Mouse (Mus musculus) embryonic facial prominence, embryonic 15.5 days (tissue): Measurements from ENCODE around the gene Mlh3. TPM values are rescaled to one million over a fixed set of nuclear protein-coding genes. Genes with fewer than 3 reads are reported as not detected.

Experiments used
- ATAC-seq: fragments of 200-750 bp; cut with Nextera tagmentation; 2 replicates; pipeline ENCODE4 v1.8.0; 2017; ENCODE audit warnings: low read depth, moderate TSS enrichment; ENCODE audit not compliant: insufficient number of reproducible peaks, low FRiP score, low TSS enrichment
- H3K27ac ChIP-seq: fragments of 300-500 bp; sonication (generic); replicated peaks from 2 replicates; pipeline ENCODE4 v1.5.1; 2015; ENCODE audit warnings: mild to moderate bottlenecking, inconsistent platforms
- H3K27me3 ChIP-seq: fragments of 300-500 bp; sonication (generic); 2 replicates; pipeline ENCODE4 v1.6.1; 2015; ENCODE audit warnings: inconsistent platforms
- H3K36me3 ChIP-seq: fragments of 300-500 bp; sonication (generic); 2 replicates; pipeline ENCODE4 v1.6.1; 2015; ENCODE audit warnings: mild to moderate bottlenecking, inconsistent platforms
- H3K4me1 ChIP-seq: fragments of 300-500 bp; sonication (generic); 2 replicates; pipeline ENCODE4 v1.6.1; 2015; ENCODE audit warnings: inconsistent platforms
- H3K4me2 ChIP-seq: fragments of 300-500 bp; sonication (generic); replicated peaks from 2 replicates; pipeline ENCODE4 v1.6.1; 2015; ENCODE audit warnings: mild to moderate bottlenecking, inconsistent platforms
- H3K4me3 ChIP-seq: fragments of 300-500 bp; sonication (generic); replicated peaks from 2 replicates; pipeline ENCODE4 v1.5.1; 2015; ENCODE audit warnings: mild to moderate bottlenecking, inconsistent platforms
- H3K9ac ChIP-seq: fragments of 300-500 bp; sonication (generic); 2 replicates; pipeline ENCODE4 v1.6.1; 2015; ENCODE audit warnings: inconsistent platforms
- H3K9me3 ChIP-seq: fragments of 300-500 bp; sonication (generic); replicated peaks from 2 replicates; pipeline ENCODE4 v1.6.1; 2016; ENCODE audit warnings: inconsistent platforms
- WGBS: fragments of 180-500 bp; shearing (Covaris S2); methylation state at CpG from one replicate; pipeline ENCODE4 v1.1.7; 2015; 5-methylcytosine and 5-hydroxymethylcytosine counted together
- polyA plus RNA-seq: library from polyadenylated mRNA; unstranded; fragments of >200 nt; fragmentation: Nextera tagmentation; extraction: Ambion mirVana; gene quantifications from 2 replicates; pipeline ENCODE4 v1.2.1, GENCODE M21; 2015

Mlh3 gene
- polyA plus RNA-seq, result 7.5 and 8.4 TPM in 2 replicates

DNA sequence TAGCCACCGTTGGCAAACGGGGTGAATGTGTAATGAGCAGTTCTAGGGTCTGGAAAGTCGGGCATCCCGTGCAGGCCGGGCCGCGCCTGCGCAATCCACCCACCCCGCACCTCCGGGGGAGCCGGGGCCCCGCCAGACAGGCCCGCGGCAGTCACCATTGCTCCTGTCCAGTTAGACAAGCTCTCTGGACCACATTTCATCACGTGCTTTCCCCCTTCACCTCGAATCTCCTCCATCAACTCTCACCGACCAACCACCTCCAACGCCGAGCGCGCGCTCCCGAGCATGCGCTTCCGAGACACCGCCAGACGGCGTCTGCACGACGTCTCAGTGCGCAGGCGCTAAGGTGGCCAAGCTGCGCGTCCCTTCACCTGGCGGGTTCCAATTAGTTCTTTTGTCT lies at the start of gene Mlh3:
Gene Mlh3 (minus strand): TSS at position 281 of the 400 bp plus-strand sequence.
- no peaks in the 10 kb centered on the region for H3K9me3 ChIP-seq
- peaks cover 33% of the 10 kb centered on the region for H3K4me1 ChIP-seq
- no peaks in the 10 kb centered on the region for H3K27me3 ChIP-seq
- peak within 1 kb of the TSS; percentile 54 for H3K4me2 ChIP-seq
- peak within 1 kb of the TSS; percentile 87 for H3K27ac ChIP-seq
- H3K4me3 ChIP-seq, result peak within 1 kb of the TSS; percentile 62
- H3K36me3 ChIP-seq, result 0 out of 2 replicates have a peak, but pooled peaks cover 4% of the 10 kb centered on the region
- peak; percentile 76; the same call in 1 of the 2 replicates for ATAC-seq
- H3K9ac ChIP-seq, result peak within 1 kb of the TSS; percentile 28
- 2% methylated on average over 35 of the region's 35 CpGs for WGBS

DNA sequence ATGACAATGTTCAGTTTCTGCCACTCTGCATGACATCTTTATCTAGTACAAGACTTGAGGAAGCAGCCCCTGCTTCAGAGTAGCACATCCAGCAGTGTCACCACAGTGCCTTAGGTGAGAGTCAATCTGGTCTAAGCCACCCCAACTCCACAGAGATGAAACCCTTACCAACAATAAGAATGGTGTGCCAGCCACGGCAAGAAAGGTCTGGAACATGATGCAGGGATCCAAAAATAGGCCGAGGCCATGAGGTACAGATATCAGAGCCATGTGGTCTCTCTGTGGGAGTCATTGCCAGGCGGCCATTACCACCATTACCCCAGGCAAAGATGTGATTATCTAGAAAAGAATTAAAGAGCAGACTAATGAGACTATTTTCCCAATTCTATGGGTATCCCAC lies 38.3 kb upstream of the Mlh3 start:
- Histone ChIP-seq H3K36me3 (peaks cover 92% of the 10 kb centered on the region), H3K4me3 (no peak overlapping the region), H3K27me3 (no peaks in the 10 kb centered on the region), H3K4me2 (no peak overlapping the region), H3K9me3 (no peaks in the 10 kb centered on the region), H3K27ac (no peak overlapping the region), H3K4me1 (peaks cover 6% of the 10 kb centered on the region), H3K9ac (no peak overlapping the region)
- ATAC-seq, result no peak
- 79% methylated on average over 3 of the region's 3 CpGs for WGBS

DNA sequence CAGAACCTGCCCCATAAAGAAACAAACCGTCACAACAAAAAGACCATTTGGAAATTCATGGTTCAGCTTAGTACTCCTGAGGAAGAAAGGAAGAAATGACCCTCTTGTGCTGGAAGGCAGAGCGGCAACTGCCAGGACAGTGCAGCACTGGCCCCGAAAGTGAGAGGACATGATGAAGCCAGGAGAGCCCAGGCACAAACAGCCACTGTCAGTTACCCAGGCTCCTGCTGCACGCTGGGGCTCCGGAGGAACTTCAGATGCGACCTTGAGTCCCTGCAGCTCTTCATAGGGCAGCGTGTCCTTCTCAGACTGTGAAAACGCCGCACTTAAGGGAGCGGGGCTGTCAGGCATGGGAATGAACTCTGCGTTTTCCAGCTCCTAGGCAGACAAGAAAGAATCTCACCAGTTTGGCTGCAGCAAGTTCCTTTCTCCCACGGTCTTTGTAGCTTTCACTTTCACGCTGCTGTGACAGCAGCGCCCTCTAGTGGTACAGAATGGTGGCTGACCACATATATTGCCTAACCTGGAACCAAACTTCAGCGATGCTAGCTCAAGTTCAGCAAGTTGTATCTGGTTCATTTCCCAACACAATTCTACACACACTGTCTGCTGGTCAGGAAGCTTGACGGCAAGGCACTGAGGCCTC lies 35.0 kb upstream of the Mlh3 start:
- Histone ChIP-seq H3K4me1 (peaks cover 6% of the 10 kb centered on the region), H3K36me3 (peaks cover 91% of the 10 kb centered on the region), H3K4me2 (no peak overlapping the region), H3K27ac (peak overlapping the region; percentile 48; the same call in 1 of the 2 replicates), H3K9me3 (no peaks in the 10 kb centered on the region), H3K4me3 (no peak overlapping the region), H3K9ac (no peak overlapping the region), H3K27me3 (no peaks in the 10 kb centered on the region)
- WGBS, result 47% methylated on average over 16 of the region's 16 CpGs
- ATAC-seq, result 0 out of 2 replicates have a peak, but pooled peaks have one; percentile 24

DNA sequence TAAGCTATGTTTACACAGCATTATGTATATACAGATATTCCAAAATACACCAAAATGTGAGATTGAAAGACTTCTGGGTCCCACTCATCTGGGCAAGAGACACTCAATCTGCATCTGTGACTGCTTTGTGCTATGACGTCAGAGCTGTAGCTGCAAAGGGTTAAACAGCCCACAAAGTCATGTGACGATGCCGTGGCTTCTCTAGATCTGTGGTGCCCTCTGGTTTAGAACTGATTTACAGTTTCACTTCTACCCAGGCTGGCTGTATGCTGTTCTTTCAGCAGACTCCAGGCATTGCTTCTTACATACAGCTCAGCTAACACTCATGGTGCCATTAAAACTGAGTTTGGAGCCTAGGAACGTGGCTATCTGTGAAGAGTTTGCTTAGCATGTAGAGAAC lies 34.3 kb upstream of the Mlh3 start:
- 55% methylated on average over 4 of the region's 4 CpGs for WGBS

DNA sequence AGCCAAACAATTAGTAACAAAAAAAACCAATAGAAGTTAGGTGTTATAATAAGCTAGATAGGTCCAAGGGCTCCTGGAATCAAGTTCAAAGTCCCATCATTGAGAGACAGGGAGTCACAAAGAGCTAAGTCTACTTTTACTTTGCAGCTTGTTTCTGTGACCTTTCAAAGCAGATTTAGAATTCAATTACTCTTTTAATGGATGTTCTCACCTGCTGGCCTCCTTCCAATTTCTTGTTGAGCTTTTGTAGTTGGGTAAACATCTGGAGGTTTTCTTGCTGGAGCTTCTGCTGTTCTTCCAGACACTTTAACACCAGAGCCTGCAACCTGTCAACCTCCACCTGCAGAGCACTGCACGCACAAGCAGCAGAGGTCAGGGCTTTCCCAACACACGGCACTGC lies 32.9 kb upstream of the Mlh3 start:
- Histone ChIP-seq H3K4me1 (peaks cover 12% of the 10 kb centered on the region), H3K27me3 (no peaks in the 10 kb centered on the region), H3K9ac (no peak overlapping the region), H3K9me3 (no peaks in the 10 kb centered on the region), H3K27ac (no peak overlapping the region), H3K4me3 (no peak overlapping the region), H3K36me3 (peaks cover 82% of the 10 kb centered on the region), H3K4me2 (no peak overlapping the region)
- 68% methylated on average over 2 of the region's 2 CpGs for WGBS
- no peak for ATAC-seq

More for the DNA sequence above, 34.3 kb upstream of the Mlh3 start:
- no peak overlapping the region for H3K4me2 ChIP-seq
- peaks cover 91% of the 10 kb centered on the region for H3K36me3 ChIP-seq
- no peaks in the 10 kb centered on the region for H3K27me3 ChIP-seq
- peaks cover 6% of the 10 kb centered on the region for H3K4me1 ChIP-seq
- no peak for ATAC-seq
- no peaks in the 10 kb centered on the region for H3K9me3 ChIP-seq
- no peak overlapping the region for H3K27ac ChIP-seq
- no peak overlapping the region for H3K9ac ChIP-seq
- H3K4me3 ChIP-seq, result no peak overlapping the region

DNA sequence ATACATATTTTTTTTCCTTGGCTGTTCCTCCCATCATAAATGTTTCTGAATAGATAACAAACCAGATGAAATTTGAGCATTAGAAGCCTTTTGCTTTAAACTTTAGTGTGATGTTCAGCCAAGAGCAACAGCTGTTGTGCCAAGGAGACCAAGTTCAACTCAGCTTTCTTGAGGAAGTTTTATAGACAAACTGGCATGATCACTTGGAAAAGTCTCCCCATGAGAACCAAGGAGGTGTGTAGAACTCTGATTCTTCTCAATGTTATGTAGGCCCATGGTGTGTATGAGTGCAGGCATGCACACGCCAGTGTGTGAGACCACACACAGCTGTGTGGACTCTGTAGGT lies 28.4 kb upstream of the Mlh3 start:
- Histone ChIP-seq H3K9ac (no peak overlapping the region), H3K4me1 (peaks cover 27% of the 10 kb centered on the region), H3K27ac (no peak overlapping the region; the same call in 1 of the 2 replicates), H3K4me3 (no peak overlapping the region), H3K9me3 (no peaks in the 10 kb centered on the region), H3K4me2 (no peak overlapping the region), H3K36me3 (peaks cover 43% of the 10 kb centered on the region), H3K27me3 (no peaks in the 10 kb centered on the region)
- no peak for ATAC-seq
- 75% methylated on average over 1 of the region's 1 CpGs for WGBS

DNA sequence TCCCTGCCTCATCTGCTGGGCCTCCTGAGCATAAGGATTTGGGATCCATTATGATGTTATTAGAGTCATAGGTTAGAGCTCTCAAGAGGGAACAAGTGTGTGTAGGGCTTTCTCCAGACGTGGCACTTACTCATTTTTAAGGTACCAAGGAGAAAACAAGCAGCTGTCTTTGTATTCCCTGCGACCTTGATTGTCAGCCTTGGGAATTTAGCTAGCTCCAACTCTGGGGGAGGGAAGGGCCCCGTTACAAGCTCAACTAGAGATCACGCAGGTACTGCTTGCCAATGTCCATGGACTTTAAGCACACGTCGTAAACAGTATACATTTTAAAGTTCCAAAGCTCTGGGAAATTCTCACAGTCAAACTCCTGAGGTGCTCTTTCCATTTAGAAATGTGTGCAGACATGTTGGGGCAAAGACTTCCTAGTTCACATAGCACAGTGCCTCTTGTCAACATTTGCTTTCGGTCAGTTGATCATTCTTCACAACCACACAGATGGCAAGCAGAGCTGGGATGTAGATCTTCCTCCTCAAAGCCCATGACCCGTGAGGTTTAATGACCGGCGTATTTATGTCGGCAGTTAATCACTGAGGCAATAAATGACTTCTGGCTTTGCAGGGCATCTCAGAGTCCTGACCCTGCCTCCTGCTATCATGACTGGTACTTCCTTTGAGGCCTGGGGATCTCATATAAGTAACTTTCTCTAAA lies 27.9 kb upstream of the Mlh3 start:
- Histone ChIP-seq H3K4me1 (peaks cover 27% of the 10 kb centered on the region), H3K9ac (no peak overlapping the region), H3K9me3 (no peaks in the 10 kb centered on the region), H3K4me2 (no peak overlapping the region), H3K27me3 (no peaks in the 10 kb centered on the region), H3K27ac (peak overlapping the region; percentile 34; the same call in 1 of the 2 replicates), H3K36me3 (peaks cover 39% of the 10 kb centered on the region), H3K4me3 (no peak overlapping the region)
- ATAC-seq, result no peak
- 68% methylated on average over 11 of the region's 11 CpGs for WGBS

DNA sequence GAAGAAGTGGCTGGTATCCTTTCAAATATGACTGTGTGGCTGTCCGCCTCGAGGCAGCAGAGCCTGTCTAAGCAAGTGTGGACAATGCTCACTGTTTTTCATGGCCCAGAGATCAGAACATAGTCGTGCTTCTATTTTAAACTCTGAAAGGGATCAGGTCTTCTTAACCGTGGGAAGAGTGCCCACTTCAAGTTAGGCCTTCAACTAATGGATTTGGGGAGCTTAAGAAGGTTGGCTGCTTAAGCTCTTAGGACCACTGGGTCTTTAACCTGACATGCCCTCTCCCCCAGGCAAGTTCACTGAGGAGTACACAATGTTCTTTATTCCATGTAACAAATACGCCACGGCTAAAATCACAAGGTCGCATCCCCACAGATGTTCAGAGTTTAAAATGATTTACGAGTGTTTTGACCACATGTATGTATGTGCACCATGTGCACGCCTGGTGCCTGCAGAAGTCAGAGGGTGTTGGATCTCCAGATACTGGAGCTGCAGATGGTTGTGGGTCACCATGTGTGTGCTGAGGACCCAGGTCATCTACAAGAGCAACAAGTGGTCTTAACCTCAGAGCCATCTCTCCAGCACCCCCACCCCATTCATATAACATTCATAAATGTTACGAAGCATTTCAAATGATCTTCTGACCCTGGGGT lies 27.1 kb upstream of the Mlh3 start:
- WGBS, result 48% methylated on average over 10 of the region's 10 CpGs
- Histone ChIP-seq H3K27ac (peak overlapping the region; percentile 34), H3K9ac (no peak overlapping the region), H3K4me2 (no peak overlapping the region), H3K9me3 (no peaks in the 10 kb centered on the region), H3K36me3 (peaks cover 32% of the 10 kb centered on the region), H3K4me3 (no peak overlapping the region), H3K27me3 (no peaks in the 10 kb centered on the region), H3K4me1 (peaks cover 27% of the 10 kb centered on the region)
- ATAC-seq, result no peak

DNA sequence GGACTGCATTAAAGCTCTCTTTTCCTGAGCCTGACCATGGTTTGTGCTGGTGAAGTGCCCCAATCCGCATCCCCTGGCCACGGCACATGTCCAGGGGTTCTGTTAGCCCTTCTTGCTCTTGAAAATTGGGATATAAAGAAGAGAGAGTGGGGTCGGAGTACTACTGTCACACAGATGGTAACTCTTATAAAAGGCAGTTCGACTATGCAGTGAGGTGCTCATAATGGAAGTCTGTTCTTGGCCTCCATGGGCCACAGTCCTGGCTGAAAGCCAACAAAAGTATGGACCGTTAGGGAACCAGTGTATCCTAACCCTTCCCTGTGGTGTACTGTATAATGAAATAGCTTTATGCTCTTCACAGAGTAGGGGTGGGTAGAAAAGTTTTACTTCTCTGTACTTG lies 26.5 kb upstream of the Mlh3 start:
- 0 out of 2 replicates have a peak, but pooled peaks have one; percentile 34 for ATAC-seq
- Histone ChIP-seq H3K4me1 (peaks cover 27% of the 10 kb centered on the region), H3K4me3 (no peak overlapping the region), H3K36me3 (peaks cover 27% of the 10 kb centered on the region), H3K9me3 (no peaks in the 10 kb centered on the region), H3K4me2 (no peak overlapping the region), H3K9ac (no peak overlapping the region), H3K27ac (peak overlapping the region; percentile 28; the same call in 1 of the 2 replicates), H3K27me3 (no peaks in the 10 kb centered on the region)
- WGBS, result 66% methylated on average over 5 of the region's 5 CpGs

DNA sequence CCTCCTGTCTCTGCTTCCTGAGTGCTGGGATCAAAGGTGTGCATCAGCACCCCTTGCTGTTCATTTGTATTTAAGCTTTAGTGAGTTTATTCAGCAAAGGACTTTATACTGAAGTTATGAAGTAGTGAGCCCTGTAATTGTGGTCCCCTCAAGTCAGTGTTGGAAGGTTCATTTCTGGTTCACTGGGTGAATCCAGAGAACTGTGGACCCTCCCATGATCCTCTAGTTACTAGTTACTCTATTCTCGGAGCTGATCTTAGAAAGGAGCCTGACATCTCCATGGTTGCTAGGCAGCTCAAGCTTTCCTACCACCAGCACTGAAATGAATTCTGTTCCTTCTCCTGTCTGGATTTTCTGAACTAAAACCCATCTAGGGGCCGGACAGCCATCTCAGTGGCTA lies 25.1 kb upstream of the Mlh3 start:
- Histone ChIP-seq H3K9ac (no peak overlapping the region), H3K27me3 (no peaks in the 10 kb centered on the region), H3K4me3 (no peak overlapping the region), H3K4me1 (peaks cover 32% of the 10 kb centered on the region), H3K9me3 (no peaks in the 10 kb centered on the region), H3K4me2 (no peak overlapping the region), H3K36me3 (peaks cover 13% of the 10 kb centered on the region; the same call in 1 of the 2 replicates), H3K27ac (no peak overlapping the region)
- no peak for ATAC-seq
- WGBS, result 87% methylated on average over 2 of the region's 2 CpGs

DNA sequence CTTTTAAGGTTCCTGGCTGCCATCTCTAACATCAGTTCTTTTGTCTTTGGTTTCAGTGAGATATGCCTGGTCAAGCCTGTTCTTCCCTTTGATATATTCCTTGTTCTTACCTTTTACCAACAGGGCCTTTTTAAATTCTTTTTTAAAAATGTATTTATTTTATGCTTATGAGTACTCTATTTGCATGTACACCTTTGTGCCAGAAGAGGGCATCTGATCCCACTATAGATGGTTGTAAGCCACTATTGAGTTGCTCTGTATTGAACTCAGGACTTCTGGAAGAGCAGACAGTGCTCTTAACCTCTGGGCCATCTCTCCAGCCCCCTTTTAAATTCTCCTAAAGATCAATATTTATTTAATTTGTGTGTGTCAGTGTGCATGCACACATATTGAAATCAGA lies 22.5 kb upstream of the Mlh3 start:
- ATAC-seq, result no peak
- no peaks in the 10 kb centered on the region for H3K36me3 ChIP-seq
- peaks cover 43% of the 10 kb centered on the region for H3K4me1 ChIP-seq
- H3K4me3 ChIP-seq, result no peak overlapping the region
- H3K9ac ChIP-seq, result no peak overlapping the region
- H3K27me3 ChIP-seq, result 0 out of 2 replicates have a peak, but pooled peaks cover 3% of the 10 kb centered on the region
- no peaks in the 10 kb centered on the region for H3K9me3 ChIP-seq
- H3K27ac ChIP-seq, result no peak overlapping the region
- H3K4me2 ChIP-seq, result no peak overlapping the region
